Mouse (Mus musculus): ENCODE data around the gene Rnf135.

The Rnf135 gene
- long read RNA-seq, experiment 1, transcript Rnf135-201 (5 exons, 1,984 nt): major isoform, 8 of 8 reads
- long read RNA-seq, experiment 1, partial matches to known transcripts: 0 of 8 reads
- long read RNA-seq, experiment 1, other reads (novel, unspliced or antisense): 0 of 8 reads
- long read RNA-seq, experiment 2, transcript Rnf135-201 (5 exons, 1,984 nt): major isoform, 6 of 6 reads
- long read RNA-seq, experiment 2, partial matches to known transcripts: 0 of 6 reads
- long read RNA-seq, experiment 2, other reads (novel, unspliced or antisense): 0 of 6 reads

DNA sequence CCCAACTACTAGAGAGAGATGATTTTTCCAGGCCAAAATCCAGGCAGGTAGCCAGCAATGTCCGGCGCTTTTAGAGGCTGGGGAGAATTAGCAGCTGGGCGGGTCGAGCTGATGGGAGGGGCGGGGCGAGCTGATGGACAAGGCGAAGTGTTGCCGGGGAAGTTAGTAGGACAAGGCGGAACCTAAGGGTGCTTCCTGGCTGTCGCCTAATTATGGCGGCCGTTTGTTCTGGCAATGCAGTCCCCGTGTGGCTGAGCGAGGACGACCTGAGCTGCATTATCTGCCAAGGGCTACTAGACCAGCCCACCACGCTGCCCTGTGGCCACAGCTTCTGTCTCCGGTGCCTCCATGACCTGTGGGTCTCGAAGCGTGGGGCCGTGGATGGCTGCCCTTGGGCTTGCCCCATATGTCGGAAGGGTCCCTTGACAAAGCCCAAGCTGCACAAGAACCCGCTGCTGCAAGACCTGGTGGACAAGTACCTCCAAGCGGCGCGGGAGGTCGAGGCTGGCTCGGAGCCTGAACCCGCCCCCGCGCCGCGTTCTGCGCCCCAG, at the start of gene Rnf135:
Gene Rnf135, plus strand, starts transcription at position 147 of the 551 bp plus-strand sequence.
- intact Hi-C loops (cut with DNase I): loop anchor here (5.0 kb wide), 1 partner anchor 41 kb away; the partner anchor contains the start of gene Tefm

GRCm38 (mm10) chr11:80134744-80135143, 48.9 kb upstream of the Rnf135 start:
- intact Hi-C loops (cut with DNase I): loop anchor here (10.0 kb wide), 1 partner anchor 90 kb away; no protein-coding TSS in a partner anchor

DNA sequence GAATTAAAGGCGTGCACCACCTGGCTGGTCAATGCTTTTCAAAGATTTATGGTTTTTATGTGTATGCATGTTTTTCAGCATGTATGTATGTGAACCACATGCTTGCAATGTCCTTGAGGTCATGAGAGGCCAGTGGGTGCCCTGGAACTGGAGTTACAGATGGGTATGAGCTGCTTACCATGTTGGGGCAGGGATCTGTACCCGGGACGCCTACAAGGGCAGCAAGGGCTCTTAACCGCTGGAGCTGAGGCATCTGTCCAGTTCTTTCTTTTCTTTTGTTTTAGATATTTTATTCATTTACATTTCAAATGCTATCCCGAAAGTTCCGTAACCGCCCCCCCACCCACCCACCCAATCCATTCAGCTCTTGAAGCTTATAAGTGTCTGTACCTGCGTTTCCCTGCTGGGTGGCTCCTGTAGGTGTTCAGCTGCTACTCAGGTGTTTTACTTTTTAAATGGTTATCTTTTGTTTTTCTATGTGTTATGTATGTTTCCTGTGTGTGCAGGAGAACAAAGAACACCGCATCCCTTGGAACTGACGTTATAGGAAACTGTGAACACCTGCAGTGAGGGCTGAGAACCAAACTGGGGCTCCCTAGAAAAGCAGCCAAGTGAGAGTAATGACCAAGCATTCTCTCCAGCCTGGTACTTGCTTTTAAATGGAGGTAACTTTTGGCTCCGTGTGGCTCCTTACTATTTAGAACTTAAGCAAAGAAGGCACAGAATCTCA, 47.5 kb upstream of the Rnf135 start:
- intact Hi-C loops (cut with DNase I): loop anchor here (10.0 kb wide), 1 partner anchor 91 kb away; no protein-coding TSS in a partner anchor

GRCm38 (mm10) chr11:80136786-80137185, 46.9 kb upstream of the Rnf135 start:
- intact Hi-C loops (cut with DNase I): loop anchor here (10.0 kb wide), 1 partner anchor 92 kb away; no protein-coding TSS in a partner anchor

DNA sequence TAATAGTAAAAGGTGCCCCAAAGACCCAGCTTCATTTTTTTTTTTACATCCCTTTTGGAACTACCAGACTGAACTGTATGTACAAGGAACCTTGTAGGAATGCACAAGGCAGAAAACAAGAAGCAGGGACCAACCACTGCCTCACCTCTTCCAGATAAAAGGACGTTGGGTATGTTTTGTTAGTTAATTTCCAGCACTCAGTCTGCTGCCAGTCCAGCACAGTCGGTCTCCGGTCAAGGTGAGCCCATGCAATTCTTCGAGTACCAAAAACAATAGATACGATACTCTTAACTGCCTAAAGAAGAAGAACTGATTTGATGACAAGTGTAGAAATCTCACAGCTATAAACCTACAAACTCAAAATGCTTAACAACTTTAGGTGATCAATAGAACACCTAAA, 45.9 kb upstream of the Rnf135 start:
- intact Hi-C loops (cut with DNase I): loop anchor here (10.0 kb wide), 1 partner anchor 93 kb away; no protein-coding TSS in a partner anchor

- intact Hi-C loops (cut with DNase I): loop anchor here (5.0 to 10.0 kb wide), 2 partner anchors 40 to 57 kb away; partner anchors contain the start of genes Atad5, Crlf3 and Rnf135
Observed at GRCm38 (mm10) chr11:80141825-80142521, 41.7 kb upstream of the Rnf135 start, which contains the start of gene Tefm. Tefm (minus strand) TSS chr11:80142175.

DNA sequence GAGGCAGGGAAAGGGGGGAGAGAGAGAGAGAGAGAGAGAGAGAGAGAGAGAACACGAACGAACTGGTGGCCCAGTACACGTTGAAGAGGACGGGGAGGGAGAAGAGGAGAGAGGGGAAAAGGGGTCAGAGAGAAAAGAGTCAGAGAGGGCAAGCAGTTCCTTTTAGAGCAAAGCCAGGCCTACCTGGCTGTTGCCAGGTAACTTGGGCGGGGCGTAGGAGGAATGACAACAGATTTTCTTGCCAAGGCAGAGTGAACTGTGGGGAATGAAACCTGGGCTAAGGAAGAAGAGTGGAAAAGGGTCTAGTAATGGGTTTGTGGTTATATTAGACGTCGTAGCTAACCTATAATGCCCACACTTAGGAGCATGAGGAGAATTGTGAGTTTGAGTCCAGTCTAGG, 40.8 kb upstream of the Rnf135 start:
- intact Hi-C loops (cut with DNase I): loop anchor here (5.0 to 10.0 kb wide), 2 partner anchors 39 to 58 kb away; partner anchors contain the start of genes Atad5, Crlf3 and Rnf135

DNA sequence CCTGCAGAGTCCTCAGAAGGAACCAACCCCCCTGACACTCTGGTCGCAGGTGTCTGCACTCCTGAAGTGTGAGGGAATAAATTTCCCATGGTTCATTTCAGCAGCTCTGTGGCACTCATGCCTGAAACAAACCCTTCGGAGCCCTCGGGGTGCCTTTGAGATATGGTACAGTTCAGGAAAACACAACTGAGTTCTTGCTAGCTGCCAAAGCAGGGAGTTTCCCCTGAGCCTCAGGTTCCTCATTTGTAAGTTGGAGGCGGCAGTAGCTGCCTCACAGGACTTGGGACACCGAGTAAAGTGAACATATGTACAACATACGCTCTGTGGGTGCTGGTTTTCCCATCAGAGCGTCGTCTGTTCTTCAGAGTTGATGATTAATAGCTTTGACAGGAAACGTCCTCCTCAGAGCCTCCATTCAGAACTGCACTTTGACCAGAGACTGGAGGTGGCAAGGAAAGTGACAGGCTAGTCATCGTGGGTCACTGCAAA, 37.8 kb upstream of the Rnf135 start:
- intact Hi-C loops (cut with DNase I): loop anchor here (10.0 kb wide), 1 partner anchor 61 kb away; the partner anchor contains the start of genes Atad5 and Crlf3

GRCm38 (mm10) chr11:80147748-80148147, 35.9 kb upstream of the Rnf135 start:
- intact Hi-C loops (cut with DNase I): loop anchor here (10.0 kb wide), 1 partner anchor 63 kb away; the partner anchor contains the start of genes Atad5 and Crlf3

DNA sequence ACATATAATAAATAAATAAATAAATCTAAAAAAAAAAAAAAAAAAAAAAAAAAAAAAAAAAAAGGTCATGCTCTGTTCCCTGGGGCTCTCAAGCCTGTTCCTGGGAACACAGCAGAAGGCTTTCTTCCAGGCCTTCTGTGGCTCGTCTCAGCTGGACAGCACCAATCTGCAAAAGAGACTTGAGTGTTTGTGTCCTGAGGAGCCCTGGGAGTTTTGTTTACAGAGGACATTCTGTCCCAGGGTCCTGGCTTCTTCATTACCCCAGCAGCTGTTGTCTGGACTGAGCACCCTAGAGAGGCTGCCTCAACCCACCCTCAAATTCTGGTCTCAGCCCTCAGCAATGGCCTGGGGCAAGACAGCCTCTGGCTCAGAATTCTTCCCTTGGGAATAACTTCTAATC, 35.3 kb upstream of the Rnf135 start:
- intact Hi-C loops (cut with DNase I): loop anchor here (10.0 kb wide), 1 partner anchor 64 kb away; the partner anchor contains the start of genes Atad5 and Crlf3

- intact Hi-C loops (cut with DNase I): loop anchor here (10.0 kb wide), 1 partner anchor 64 kb away; the partner anchor contains the start of genes Atad5 and Crlf3
Observed at GRCm38 (mm10) chr11:80148974-80149373, 34.7 kb upstream of the Rnf135 start.

DNA sequence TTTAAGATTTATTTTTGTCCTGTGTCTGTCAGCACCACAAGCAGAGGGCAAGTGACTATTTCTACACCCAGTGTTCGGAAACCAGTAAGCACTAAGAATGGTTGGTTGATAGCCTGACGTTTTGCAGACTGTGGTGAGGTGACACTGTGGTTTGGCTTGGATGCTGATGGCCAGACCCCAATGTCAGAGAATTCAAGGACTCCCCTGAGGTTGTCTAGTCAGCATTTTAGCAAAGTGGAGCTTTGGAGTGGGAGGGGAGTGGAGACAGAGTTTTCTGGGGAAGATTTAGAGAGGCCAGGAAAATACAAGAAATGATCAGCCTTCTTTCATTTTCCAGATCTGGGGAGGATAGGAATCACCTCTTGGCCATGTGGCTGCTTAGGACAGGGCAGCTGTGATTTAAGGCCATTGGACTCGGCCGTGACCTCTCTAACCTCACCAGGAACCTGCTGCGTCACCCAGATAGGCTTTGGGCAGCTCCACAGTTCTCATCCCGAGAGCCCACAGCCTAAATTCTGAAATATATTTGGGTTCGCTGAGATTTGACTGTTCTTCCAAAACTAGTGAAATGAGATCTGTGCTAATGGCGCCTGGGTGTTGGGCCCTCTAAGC, 34.1 kb upstream of the Rnf135 start:
- intact Hi-C loops (cut with DNase I): loop anchor here (10.0 kb wide), 1 partner anchor 65 kb away; the partner anchor contains the start of genes Atad5 and Crlf3

GRCm38 (mm10) chr11:80150566-80150965, 33.1 kb upstream of the Rnf135 start:
- intact Hi-C loops (cut with DNase I): no loop called here

DNA sequence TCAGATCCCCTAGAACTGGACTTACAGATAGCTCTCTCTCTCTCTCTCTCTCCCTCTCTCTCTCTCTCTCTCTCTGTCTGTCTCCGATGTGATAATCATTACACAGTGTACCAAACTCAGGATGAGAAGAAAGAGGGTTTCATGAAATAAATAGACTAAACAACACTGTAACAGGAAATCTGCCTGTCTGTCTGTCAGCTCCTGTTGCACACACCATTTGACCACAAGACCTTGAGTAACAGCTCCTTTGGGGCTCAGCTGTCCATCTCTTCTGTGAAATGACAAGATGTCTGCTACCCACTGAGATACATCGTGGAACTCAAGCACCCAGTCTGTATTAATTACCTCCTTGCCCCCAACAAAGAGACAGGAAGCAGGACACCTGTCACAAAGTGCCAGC, 32.1 kb upstream of the Rnf135 start:
- intact Hi-C loops (cut with DNase I): no loop called here

GRCm38 (mm10) chr11:80152376-80152775, 31.3 kb upstream of the Rnf135 start:
- intact Hi-C loops (cut with DNase I): no loop called here

DNA sequence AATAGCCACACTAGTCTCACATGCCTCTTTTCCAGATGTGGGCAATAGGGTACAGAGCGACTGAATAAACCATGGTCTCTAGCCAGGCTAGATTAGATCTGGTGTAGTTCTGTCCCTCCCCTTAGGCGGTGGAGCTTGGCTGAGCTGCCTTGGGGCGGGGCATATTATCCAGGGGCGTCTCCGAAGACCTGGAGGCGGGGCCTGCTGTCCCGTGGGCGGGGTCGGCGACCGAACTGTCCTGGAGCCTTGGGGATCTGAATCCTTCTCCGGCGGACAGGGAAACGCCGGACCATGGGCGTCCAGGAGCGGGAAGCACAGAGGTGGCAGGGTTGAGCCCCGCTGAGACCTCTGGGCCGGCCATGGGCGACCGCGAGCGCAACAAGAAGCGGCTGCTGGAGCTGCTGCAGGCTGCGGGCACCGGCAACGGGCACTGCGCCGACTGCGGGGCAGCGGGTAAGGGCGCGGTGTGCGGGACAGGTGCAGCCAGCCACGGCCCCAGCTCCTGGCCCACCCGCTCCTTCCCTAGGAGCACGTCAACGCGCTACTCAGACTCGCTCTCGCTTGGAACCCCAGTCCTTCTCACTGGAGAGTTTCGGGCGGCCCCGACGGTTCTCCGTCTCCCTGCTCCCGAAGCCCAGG, 29.7 kb upstream of the Rnf135 start, which contains the start of gene Adap2:
Gene Adap2, plus strand, starts transcription at position 249 of the 639 bp plus-strand sequence.
- intact Hi-C loops (cut with DNase I): no loop called here

DNA sequence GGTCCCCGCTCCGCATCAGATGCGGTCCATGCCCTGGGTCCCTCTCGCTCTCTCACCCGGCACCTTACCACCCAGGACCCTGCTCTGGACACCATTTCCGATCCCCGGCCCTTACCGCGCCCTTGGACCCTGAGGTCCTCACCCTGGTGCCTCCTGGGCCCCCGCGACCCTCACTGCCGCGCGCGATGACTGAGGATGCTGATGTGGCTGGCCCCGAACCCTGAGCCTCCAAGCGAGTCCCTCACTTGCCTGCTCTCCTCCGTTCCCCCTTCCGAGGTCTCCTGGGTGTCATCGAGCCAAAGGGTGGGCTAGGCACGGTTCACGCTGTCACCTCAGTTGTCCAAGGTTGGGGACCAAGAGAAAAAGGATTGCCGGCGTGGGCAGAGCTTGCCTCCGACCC, 29.1 kb upstream of the Rnf135 start:
- intact Hi-C loops (cut with DNase I): no loop called here

DNA sequence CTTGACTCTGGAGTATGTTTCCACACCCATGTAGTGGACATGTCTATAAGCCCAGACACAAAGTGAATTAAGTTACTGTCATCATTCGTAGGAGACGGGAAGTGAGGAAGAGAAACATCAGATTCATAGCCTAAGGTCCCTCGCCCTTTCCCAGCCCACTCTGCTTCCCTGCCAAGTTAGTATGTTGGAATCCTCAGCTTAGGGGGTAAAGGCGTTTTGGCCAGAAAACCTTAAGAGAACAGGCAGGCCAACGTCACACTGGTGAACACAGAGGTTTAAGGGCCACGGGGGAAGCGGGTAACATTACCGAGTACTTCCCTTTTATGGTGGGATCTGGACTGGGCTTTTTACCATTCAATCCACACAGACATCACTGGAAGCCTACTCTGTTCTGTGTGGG, 28.1 kb upstream of the Rnf135 start:
- intact Hi-C loops (cut with DNase I): no loop called here

GRCm38 (mm10) chr11:80155961-80156360, 27.7 kb upstream of the Rnf135 start:
- intact Hi-C loops (cut with DNase I): no loop called here

Measured in adrenal gland (tissue).